21 mouse cellular contexts compared by ENCODE assay signal in genomic region chr4:154370841-154371240, GRCm38 (mm10). TPM values are rescaled to one million over a fixed set of nuclear protein-coding genes. Genes with fewer than 3 reads are reported as not detected.
"Had no signal": no experiment of that assay in that cellular context is flagged by ENCODE, and none has a peak within 500 bp of the region (broad histone marks: within the 10 kb centered on the region; RNA-seq: fewer than 3 reads in every experiment).

No protein-coding gene starts in this region.

- H3K36me3 ChIP-seq: kidney, embryonic 15.5 days; neural tube, embryonic 13.5 days had no signal

- H3K27ac ChIP-seq: kidney, embryonic 15.5 days; liver, embryonic 14.5 days; neural tube, embryonic 13.5 days had no signal

- ATAC-seq: intestine, embryonic 16.5 days; midbrain, embryonic 16.5 days had no signal

- H3K4me3 ChIP-seq: kidney, embryonic 15.5 days; neural tube, embryonic 13.5 days had no signal

- H3K4me2 ChIP-seq: kidney, embryonic 15.5 days; neural tube, embryonic 13.5 days had no signal

- H3K9me3 ChIP-seq: kidney, embryonic 15.5 days; neural tube, embryonic 13.5 days had no signal

- DNase-seq: kidney, adult 2 months; kidney, postnatal 14 days; layer of hippocampus, adult 9-11 months; layer of hippocampus, postnatal 36 days; lung, adult 18-20 months; right cerebral cortex, postnatal 14 days; thymus, adult 18-20 months; thymus, postnatal 14 days had no signal

- H3K9ac ChIP-seq: kidney, embryonic 15.5 days; liver, embryonic 14.5 days; neural tube, embryonic 13.5 days had no signal

RNA-seq across cellular contexts. Expression of gene B230104I21Rik, which starts 34.9 kb away (rescaled TPM):
- total RNA-seq: left cerebral cortex, adult 8-10 months; left cerebral cortex, postnatal 25 days; liver, adult 2 months; megakaryocyte-erythroid progenitor cell, adult 5-6 weeks had no signal
- polyA plus RNA-seq: intestine, embryonic 16.5 days; kidney, adult 2 months; kidney, embryonic 15.5 days; large intestine, adult 2 months; liver, adult 2 months; liver, embryonic 14.5 days; lung, embryonic 16.5 days; midbrain, embryonic 16.5 days; neural tube, embryonic 13.5 days; stomach, embryonic 14.5 days; urinary bladder, adult 2 months had no signal
